Mouse (Mus musculus) CH12.LX (cell line): Measurements from ENCODE around the gene Nsg2. TPM values are rescaled to one million over a fixed set of nuclear protein-coding genes. Genes with fewer than 3 reads are reported as not detected.

Experiments
- DNase-seq: peaks from one replicate; pipeline ENCODE4 v3.0.0-alpha.2; 2013; ENCODE audit errors: extremely low read depth
- H3K27ac ChIP-seq: 2 replicates; pipeline ENCODE4 v1.5.1; 2012; ENCODE audit warnings: low read depth, mild to moderate bottlenecking, control low read depth, moderate library complexity; ENCODE audit not compliant: insufficient read depth
- H3K27me3 ChIP-seq: replicated peaks from 2 replicates; pipeline ENCODE3; 2012; ENCODE audit warnings: inconsistent platforms
- H3K36me3 ChIP-seq, 2 experiments: replicated peaks in 1 of 2; 2 replicates each; pipeline versions ENCODE3 to v1.6.1; 2012; ENCODE audit warnings: inconsistent platforms in 1 of 2, low read length in 1 of 2, mild to moderate bottlenecking in 1 of 2, mixed read lengths in 1 of 2, moderate library complexity in 1 of 2; ENCODE audit not compliant: control insufficient read depth in 1 of 2, insufficient read depth in 1 of 2
- H3K4me1 ChIP-seq, 2 experiments: 2 replicates each; pipeline ENCODE4 v1.6.1; 2012; ENCODE audit warnings: inconsistent platforms in 1 of 2, moderate library complexity in 1 of 2; ENCODE audit not compliant: insufficient read depth in 2 of 2, control insufficient read depth in 1 of 2
- H3K4me2 ChIP-seq: 2 replicates; pipeline ENCODE4 v1.6.1; 2012; ENCODE audit warnings: low read depth, mild to moderate bottlenecking, control low read depth; ENCODE audit not compliant: poor library complexity, insufficient read depth, severe bottlenecking
- H3K4me3 ChIP-seq, 3 experiments: fragments of 150-350 bp in 1 of 3; sonication (generic) in 1 of 3; replicated peaks in 1 of 3; 2 replicates each; pipeline versions ENCODE3 to v1.5.1; 2011 to 2012; ENCODE audit warnings: low read depth in 2 of 3, low read length in 2 of 3, mild to moderate bottlenecking in 2 of 3, moderate library complexity in 2 of 3, control low read depth in 1 of 3, improper control_type of control experiment in 1 of 3, inconsistent platforms in 1 of 3, mixed read lengths in 1 of 3; ENCODE audit not compliant: poor library complexity in 1 of 3
- H3K79me2 ChIP-seq: replicated peaks from 2 replicates; pipeline ENCODE4 v1.6.1; 2012; ENCODE audit warnings: mild to moderate bottlenecking, moderate library complexity; ENCODE audit not compliant: control insufficient read depth, poor library complexity, insufficient read depth, severe bottlenecking; ENCODE audit errors: extremely low read depth
- H3K9ac ChIP-seq: 2 replicates; pipeline ENCODE4 v1.6.1; 2012; ENCODE audit warnings: low read depth, mild to moderate bottlenecking, control low read depth, moderate library complexity; ENCODE audit not compliant: insufficient read depth
- H3K9me3 ChIP-seq: replicated peaks from 2 replicates; pipeline ENCODE3; 2012; ENCODE audit warnings: low read length, inconsistent platforms, mixed read lengths
- CHD2 ChIP-seq: IDR thresholded peaks from 2 replicates; pipeline ENCODE4 v1.6.1; 2011; ENCODE audit warnings: low read length, improper control_type of control experiment
- E2F4 ChIP-seq: IDR thresholded peaks from 2 replicates; pipeline ENCODE4 v1.6.1; 2011; ENCODE audit warnings: low read depth, low read length, improper control_type of control experiment; ENCODE audit not compliant: insufficient replicate concordance
- ELF1 ChIP-seq: IDR thresholded peaks from 2 replicates; pipeline ENCODE4 v1.6.1; 2014; ENCODE audit warnings: low read depth, mild to moderate bottlenecking, inconsistent platforms, low read length, improper control_type of control experiment
- EP300 ChIP-seq: IDR thresholded peaks from 2 replicates; pipeline ENCODE4 v1.6.1; 2011; ENCODE audit warnings: low read length, improper control_type of control experiment
- ETS1 ChIP-seq: conservative IDR thresholded peaks from 2 replicates; pipeline ENCODE4 v1.6.1; 2012; ENCODE audit warnings: low read depth, mild to moderate bottlenecking, inconsistent platforms, low read length, improper control_type of control experiment, moderate library complexity
- IRF4 ChIP-seq: IDR thresholded peaks from 2 replicates; pipeline ENCODE4 v1.6.1; 2014; ENCODE audit warnings: low read depth, mild to moderate bottlenecking, inconsistent platforms, low read length, improper control_type of control experiment
- JUN ChIP-seq: IDR thresholded peaks from 2 replicates; pipeline ENCODE4 v1.6.1; 2011; ENCODE audit warnings: low read depth, mild to moderate bottlenecking, low read length, improper control_type of control experiment, moderate library complexity; ENCODE audit not compliant: insufficient read depth
- JUND ChIP-seq: conservative IDR thresholded peaks from 2 replicates; pipeline ENCODE4 v1.6.1; 2011; ENCODE audit warnings: low read depth, low read length, improper control_type of control experiment
- KAT2A ChIP-seq: IDR thresholded peaks from 2 replicates; pipeline ENCODE4 v1.6.1; 2012; ENCODE audit warnings: low read length, improper control_type of control experiment, inconsistent platforms; ENCODE audit not compliant: insufficient replicate concordance
- MAFK ChIP-seq: IDR thresholded peaks from 2 replicates; pipeline ENCODE4 v1.6.1; 2011; ENCODE audit warnings: low read length, improper control_type of control experiment; ENCODE audit not compliant: insufficient replicate concordance
- MAX ChIP-seq: IDR thresholded peaks from 2 replicates; pipeline ENCODE4 v1.6.1; 2011; ENCODE audit warnings: low read length, improper control_type of control experiment
- MAZ ChIP-seq: IDR thresholded peaks from 2 replicates; pipeline ENCODE4 v1.6.1; 2012; ENCODE audit warnings: low read depth, mild to moderate bottlenecking, inconsistent platforms, low read length, improper control_type of control experiment, moderate library complexity
- MEF2A ChIP-seq: IDR thresholded peaks from 2 replicates; pipeline ENCODE4 v1.6.1; 2014; ENCODE audit warnings: low read depth, mild to moderate bottlenecking, inconsistent platforms, low read length, improper control_type of control experiment, borderline replicate concordance
- NELFE ChIP-seq: IDR thresholded peaks from 2 replicates; pipeline ENCODE4 v1.6.1; 2011; ENCODE audit warnings: low read depth, low read length, improper control_type of control experiment
- NRF1 ChIP-seq: IDR thresholded peaks from 2 replicates; pipeline ENCODE4 v1.6.1; 2014; ENCODE audit warnings: low read depth, mild to moderate bottlenecking, inconsistent platforms, low read length, improper control_type of control experiment, moderate library complexity
- PAX5 ChIP-seq: IDR thresholded peaks from 2 replicates; pipeline ENCODE4 v1.6.1; 2012; ENCODE audit warnings: low read length, inconsistent platforms, mixed read lengths
- POLR2A ChIP-seq: IDR thresholded peaks from 2 replicates; pipeline ENCODE4 v1.6.1; 2011; ENCODE audit warnings: low read depth, mild to moderate bottlenecking, improper control_type of control experiment, low read length
- POLR2AphosphoS2 ChIP-seq: IDR thresholded peaks from 2 replicates; pipeline ENCODE4 v1.6.1; 2011; ENCODE audit warnings: low read depth, low read length, improper control_type of control experiment
- RAD21 ChIP-seq: IDR thresholded peaks from 2 replicates; pipeline ENCODE4 v1.6.1; 2011; ENCODE audit warnings: low read depth, mild to moderate bottlenecking, low read length, improper control_type of control experiment, moderate library complexity
- RCOR1 ChIP-seq: conservative IDR thresholded peaks from 2 replicates; pipeline ENCODE4 v1.6.1; 2012; ENCODE audit warnings: low read depth, mild to moderate bottlenecking, inconsistent platforms, low read length, improper control_type of control experiment
- TBP ChIP-seq: conservative IDR thresholded peaks from 2 replicates; pipeline ENCODE4 v1.6.1; 2011; ENCODE audit warnings: low read depth, low read length, improper control_type of control experiment
- UBTF ChIP-seq: IDR thresholded peaks from 2 replicates; pipeline ENCODE4 v1.6.1; 2012; ENCODE audit warnings: low read depth, mild to moderate bottlenecking, inconsistent platforms, low read length, improper control_type of control experiment, moderate library complexity
- ZC3H11A ChIP-seq: IDR thresholded peaks from 2 replicates; pipeline ENCODE4 v1.6.1; 2012; ENCODE audit warnings: low read depth, mild to moderate bottlenecking, inconsistent platforms, low read length, improper control_type of control experiment
- ZMIZ1 ChIP-seq: IDR thresholded peaks from 2 replicates; pipeline ENCODE4 v1.6.1; 2012; ENCODE audit warnings: low read depth, mild to moderate bottlenecking, inconsistent platforms, low read length, improper control_type of control experiment
- ZNF384 ChIP-seq: IDR thresholded peaks from 2 replicates; pipeline ENCODE4 v1.6.1; 2012; ENCODE audit warnings: low read depth, low read length, improper control_type of control experiment, inconsistent platforms
- dilution Hi-C: fragments of 300-500 bp; cut with MboI; formaldehyde crosslinking; loops from 2 replicates; pipeline ENCODE4 v1.14.3; 2020; ENCODE audit warnings: low sequenced_read_pairs; ENCODE audit not compliant: extremely low pct_unique_long_range_greater_than_20kb, extremely low pct_ligation_motif_present
- in situ Hi-C: fragments of 300-500 bp; cut with MboI; formaldehyde crosslinking; loops from 3 replicates; pipeline ENCODE4 v1.14.3; 2019; ENCODE audit warnings: low sequenced_read_pairs, low pct_ligation_motif_present, low pct_unique_long_range_greater_than_20kb, mixed read lengths
- polyA plus RNA-seq: library from polyadenylated mRNA; unstranded; fragments of >175 nt; gene quantifications from 2 replicates; pipeline ENCODE4 v1.2.1, GENCODE M21; 2012; ENCODE audit warnings: low read depth; ENCODE audit not compliant: insufficient read length
- total RNA-seq, 2 experiments: library from RNA; depleted of rRNA; stranded (reverse); fragments of 300-350 nt in 1 of 2; fragments of >200 nt in 1 of 2; gene quantifications; 2 replicates each; pipeline ENCODE4 v1.2.3; 2012 to 2014

Gene Nsg2
- total and polyA plus RNA-seq, 3 experiments: 2.8 to 7.5 (median 7.4) TPM

DNA sequence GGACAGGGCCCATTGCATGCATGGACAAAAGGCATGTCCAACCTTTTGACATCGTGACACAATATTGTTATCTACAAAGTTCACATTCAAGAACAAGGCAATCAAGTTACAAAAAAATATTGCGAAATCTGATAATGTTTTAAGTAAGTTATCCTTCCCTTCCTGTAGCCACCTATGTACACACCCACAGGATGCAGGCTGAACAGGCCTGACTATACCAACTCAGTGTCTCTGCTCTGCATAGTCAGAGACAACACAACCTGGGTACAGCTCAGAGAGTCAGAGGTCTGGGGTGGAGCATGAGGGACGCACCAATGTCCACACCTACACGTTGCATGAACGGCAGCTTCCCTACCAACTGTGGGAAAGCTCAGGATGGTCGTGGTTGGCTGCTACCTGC lies 96.1 kb downstream of the Nsg2 start:
- no peak overlapping the region for H3K4me2 ChIP-seq
- TF ChIP-seq IRF4: no peak
- TF ChIP-seq PAX5: no peak
- no peak for TF ChIP-seq ZMIZ1
- no peak for TF ChIP-seq JUND
- TF ChIP-seq ZC3H11A: no peak
- no peak for TF ChIP-seq RAD21
- no peak for TF ChIP-seq MAZ
- TF ChIP-seq POLR2AphosphoS2: no peak
- TF ChIP-seq TBP: no peak
- TF ChIP-seq ELF1: no peak
- TF ChIP-seq RCOR1: no peak
- TF ChIP-seq MAFK: no peak
- no peak for TF ChIP-seq JUN
- TF ChIP-seq EP300: no peak
- no peak for TF ChIP-seq POLR2A
- TF ChIP-seq NELFE: no peak
- TF ChIP-seq KAT2A: no peak
- DNase-seq: no peak
- H3K9ac ChIP-seq: no peak overlapping the region
- no peaks in the 10 kb centered on the region for H3K36me3 ChIP-seq
- H3K4me3 ChIP-seq: no peak overlapping the region
- in situ Hi-C loops (no loop called here), dilution Hi-C loops (no loop called here)
- no peaks in the 10 kb centered on the region for H3K79me2 ChIP-seq
- peaks cover 3 to 10% of the 10 kb centered on the region in 2 experiments for H3K4me1 ChIP-seq
- H3K27ac ChIP-seq: no peak overlapping the region
- H3K9me3 ChIP-seq: no peaks in the 10 kb centered on the region
- peaks cover 7% of the 10 kb centered on the region for H3K27me3 ChIP-seq

DNA sequence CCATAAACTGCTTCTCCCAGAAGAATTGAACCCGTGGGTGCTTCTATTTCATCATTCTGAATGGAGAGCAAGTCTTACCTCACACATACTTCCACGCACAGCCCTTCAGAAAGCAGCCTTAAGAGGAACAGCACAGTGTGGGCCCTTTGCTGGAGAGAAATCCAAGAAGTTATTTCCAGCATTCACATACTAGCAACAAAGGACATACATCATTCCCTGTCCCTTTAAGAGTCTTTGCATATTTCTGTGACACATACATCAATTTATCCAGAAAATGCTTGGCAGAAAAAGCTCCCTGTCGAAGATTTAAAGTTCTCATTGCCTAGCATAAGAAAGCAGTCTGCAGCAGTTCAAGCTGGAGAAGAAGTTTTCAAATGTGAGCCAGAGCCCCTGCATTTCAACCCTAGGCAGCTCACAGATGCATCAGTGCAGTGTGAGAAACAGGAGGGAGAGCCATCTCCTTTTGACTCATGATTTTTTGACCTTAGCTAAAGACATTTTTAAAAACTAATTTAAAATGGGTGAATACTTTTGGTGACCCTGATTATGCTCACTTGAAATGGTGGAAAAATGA lies 100.9 kb downstream of the Nsg2 start:
- dilution Hi-C loops (no loop called here), in situ Hi-C loops (loop anchor here (25.0 kb wide), 1 partner anchor 839 kb away; no protein-coding TSS in a partner anchor)
- H3K4me1 ChIP-seq: peaks cover 12 to 42% of the 10 kb centered on the region in 2 experiments
- H3K36me3 ChIP-seq: no peaks in the 10 kb centered on the region
- H3K9me3 ChIP-seq: no peaks in the 10 kb centered on the region
- H3K4me3 ChIP-seq: no peak overlapping the region
- H3K9ac ChIP-seq: no peak overlapping the region
- H3K79me2 ChIP-seq: no peaks in the 10 kb centered on the region
- H3K27ac ChIP-seq: no peak overlapping the region
- H3K4me2 ChIP-seq: no peak overlapping the region
- no peak for DNase-seq
- TF ChIP-seq IRF4 (no peak), UBTF (no peak), MAFK (no peak), MAX (no peak), POLR2A (no peak), ZC3H11A (no peak), KAT2A (no peak), JUND (no peak), NELFE (no peak), NRF1 (no peak), CHD2 (no peak), E2F4 (no peak), PAX5 (no peak), MEF2A (no peak), ELF1 (no peak), ETS1 (no peak), ZNF384 (no peak)
- no peaks in the 10 kb centered on the region for H3K27me3 ChIP-seq
